Comparison of ENCODE assay signal across 23 mouse cellular contexts in genomic region chr6:61328981-61329380, GRCm38 (mm10).
DNase-seq lines count a peak whose midpoint lies in the region; ATAC-seq and TF ChIP-seq lines count a peak whose summit lies in the region.
"Had no signal": no experiment of that assay in that cellular context is flagged by ENCODE, and none has a peak within 500 bp of the region (broad histone marks: within the 10 kb centered on the region; RNA-seq: fewer than 3 reads in every experiment).

No protein-coding gene starts in this region.

- no peaks in the 10 kb centered on the region for H3K36me3 ChIP-seq in forebrain, embryonic 11.5 days (ENCODE audit: control insufficient read depth, insufficient read depth, low read length)
- no peaks in the 10 kb centered on the region for H3K36me3 ChIP-seq in forebrain, embryonic 12.5 days (replicated peaks)
- no peaks in the 10 kb centered on the region for H3K36me3 ChIP-seq in forebrain, embryonic 15.5 days
- no peaks in the 10 kb centered on the region for H3K36me3 ChIP-seq in forebrain, embryonic 14.5 days (ENCODE audit: control insufficient read depth, insufficient read depth, low read length)
- H3K36me3 ChIP-seq in hindbrain, embryonic 15.5 days: no peaks in the 10 kb centered on the region
- H3K36me3 ChIP-seq in hindbrain, postnatal 0 days (ENCODE audit: insufficient read depth, low read length): no peaks in the 10 kb centered on the region
- H3K36me3 ChIP-seq: embryonic facial prominence, embryonic 12.5 days; embryonic facial prominence, embryonic 15.5 days had no signal

- DNase-seq in forebrain, embryonic 11.5 days (ENCODE audit: low spot score): no peak
- DNase-seq in forebrain, embryonic 14.5 days (ENCODE audit: low spot score): no peak
- no peak for DNase-seq in hindbrain, postnatal 0 days (ENCODE audit: low spot score)
- peak; percentile 44 for DNase-seq in brain, embryonic 14.5 days (ENCODE audit: low read depth)
- no peak for DNase-seq in Muller cell, postnatal 12 days (ENCODE audit: inconsistent ontology term)
- DNase-seq: adrenal gland, adult 8-10 months; adrenal gland, postnatal 14 days; adrenal gland, postnatal 36 days; cerebellum, adult 11 months; cerebellum, adult 18-20 months; cerebellum, adult 8-10 months; cerebellum, adult 9-11 months; cerebellum, postnatal 14 days; cerebellum, postnatal 36 days; embryo, embryonic 11 days had no signal

- no peak overlapping the region for H3K9ac ChIP-seq in forebrain, embryonic 11.5 days (ENCODE audit: low read length)
- no peak overlapping the region for H3K9ac ChIP-seq in forebrain, embryonic 12.5 days
- H3K9ac ChIP-seq in forebrain, embryonic 15.5 days (replicated peaks): no peak overlapping the region
- no peak overlapping the region for H3K9ac ChIP-seq in forebrain, embryonic 14.5 days (ENCODE audit: low read length)
- no peak overlapping the region for H3K9ac ChIP-seq in hindbrain, embryonic 15.5 days
- H3K9ac ChIP-seq in hindbrain, postnatal 0 days (replicated peaks; ENCODE audit: low read length): no peak overlapping the region
- H3K9ac ChIP-seq: embryonic facial prominence, embryonic 12.5 days; embryonic facial prominence, embryonic 15.5 days had no signal

- H3K4me2 ChIP-seq in forebrain, embryonic 11.5 days (ENCODE audit: low read depth, low read length, severe bottlenecking): no peak overlapping the region
- H3K4me2 ChIP-seq in forebrain, embryonic 12.5 days: no peak overlapping the region
- no peak overlapping the region for H3K4me2 ChIP-seq in forebrain, embryonic 15.5 days (replicated peaks)
- H3K4me2 ChIP-seq in forebrain, embryonic 14.5 days (ENCODE audit: low read length): no peak overlapping the region
- no peak overlapping the region for H3K4me2 ChIP-seq in hindbrain, embryonic 15.5 days
- no peak overlapping the region for H3K4me2 ChIP-seq in hindbrain, postnatal 0 days (ENCODE audit: low read depth, low read length)
- H3K4me2 ChIP-seq: embryonic facial prominence, embryonic 12.5 days; embryonic facial prominence, embryonic 15.5 days had no signal

- no peaks in the 10 kb centered on the region for H3K4me1 ChIP-seq in forebrain, embryonic 11.5 days (replicated peaks; ENCODE audit: control insufficient read depth, insufficient read depth, low read length)
- H3K4me1 ChIP-seq in forebrain, embryonic 12.5 days: peaks cover 15% of the 10 kb centered on the region
- H3K4me1 ChIP-seq in forebrain, embryonic 15.5 days: peaks cover 11% of the 10 kb centered on the region
- peaks cover 6% of the 10 kb centered on the region; the same call in 1 of the 2 replicates for H3K4me1 ChIP-seq in forebrain, embryonic 14.5 days (ENCODE audit: control insufficient read depth, insufficient read depth, low read length)
- H3K4me1 ChIP-seq in hindbrain, embryonic 15.5 days (replicated peaks): peaks cover 9% of the 10 kb centered on the region; the same call in 1 of the 2 replicates
- H3K4me1 ChIP-seq in hindbrain, postnatal 0 days (ENCODE audit: insufficient read depth, low read length): no peaks in the 10 kb centered on the region
- H3K4me1 ChIP-seq: embryonic facial prominence, embryonic 12.5 days; embryonic facial prominence, embryonic 15.5 days had no signal

- H3K27me3 ChIP-seq in forebrain, embryonic 11.5 days (ENCODE audit: control insufficient read depth, insufficient read depth, low read length): no peaks in the 10 kb centered on the region
- H3K27me3 ChIP-seq in forebrain, embryonic 12.5 days: no peaks in the 10 kb centered on the region
- no peaks in the 10 kb centered on the region for H3K27me3 ChIP-seq in forebrain, embryonic 15.5 days
- H3K27me3 ChIP-seq in forebrain, embryonic 14.5 days (replicated peaks; ENCODE audit: control insufficient read depth, insufficient read depth, low read length): no peaks in the 10 kb centered on the region
- H3K27me3 ChIP-seq in hindbrain, embryonic 15.5 days: no peaks in the 10 kb centered on the region
- no peaks in the 10 kb centered on the region for H3K27me3 ChIP-seq in hindbrain, postnatal 0 days (ENCODE audit: insufficient read depth, low read length)
- H3K27me3 ChIP-seq: embryonic facial prominence, embryonic 12.5 days; embryonic facial prominence, embryonic 15.5 days; Patski had no signal

- no peaks in the 10 kb centered on the region for H3K9me3 ChIP-seq in forebrain, embryonic 11.5 days (ENCODE audit: control insufficient read depth, low read length)
- H3K9me3 ChIP-seq in forebrain, embryonic 12.5 days: no peaks in the 10 kb centered on the region
- H3K9me3 ChIP-seq in forebrain, embryonic 15.5 days: no peaks in the 10 kb centered on the region
- H3K9me3 ChIP-seq in forebrain, embryonic 14.5 days (replicated peaks; ENCODE audit: control insufficient read depth, low read length): no peaks in the 10 kb centered on the region
- H3K9me3 ChIP-seq in hindbrain, embryonic 15.5 days: no peaks in the 10 kb centered on the region
- H3K9me3 ChIP-seq in hindbrain, postnatal 0 days (ENCODE audit: low read length): no peaks in the 10 kb centered on the region
- H3K9me3 ChIP-seq: embryonic facial prominence, embryonic 12.5 days; embryonic facial prominence, embryonic 15.5 days had no signal

- no peak overlapping the region for H3K27ac ChIP-seq in forebrain, embryonic 11.5 days (ENCODE audit: low read depth, low read length)
- no peak overlapping the region for H3K27ac ChIP-seq in forebrain, embryonic 12.5 days
- no peak overlapping the region for H3K27ac ChIP-seq in forebrain, embryonic 15.5 days (replicated peaks)
- H3K27ac ChIP-seq in forebrain, embryonic 14.5 days (ENCODE audit: low read depth, low read length): no peak overlapping the region
- no peak overlapping the region for H3K27ac ChIP-seq in hindbrain, embryonic 15.5 days (replicated peaks)
- H3K27ac ChIP-seq in hindbrain, postnatal 0 days: no peak overlapping the region
- H3K27ac ChIP-seq: embryonic facial prominence, embryonic 12.5 days; embryonic facial prominence, embryonic 15.5 days had no signal

- ATAC-seq in forebrain, embryonic 11.5 days (replicated peaks; ENCODE audit: low FRiP score): peak; percentile 64
- ATAC-seq in forebrain, embryonic 12.5 days (ENCODE audit: low FRiP score): no peak
- peak; percentile 43; the same call in 1 of the 2 replicates for ATAC-seq in forebrain, embryonic 15.5 days (replicated peaks)
- ATAC-seq in forebrain, embryonic 14.5 days: no peak; the same call in 1 of the 2 replicates
- ATAC-seq in hindbrain, embryonic 15.5 days (ENCODE audit: low FRiP score, low read depth): 0 out of 2 replicates have a peak, but pooled peaks have one; percentile 20
- no peak for ATAC-seq in hindbrain, postnatal 0 days
- ATAC-seq: activated CD4-positive, CD25-positive, alpha-beta regulatory T cell, adult 4 months; Patski had no signal

- no peak for TF ChIP-seq POLR2A in brain, embryonic 14.5 days (IDR thresholded peaks at IDR 0.05; ENCODE audit: borderline replicate concordance, extremely low read depth, insufficient read depth, insufficient read length, poor library complexity, severe bottlenecking)

- no peak for TF ChIP-seq CTCF in hindbrain, postnatal 0 days (IDR thresholded peaks at IDR 0.05; ENCODE audit: low read depth)
- no peak for TF ChIP-seq CTCF in brain, embryonic 14.5 days (IDR thresholded peaks at IDR 0.05; ENCODE audit: borderline replicate concordance, extremely low read depth, insufficient read depth, insufficient read length)

- H3K4me3 ChIP-seq in forebrain, embryonic 11.5 days (ENCODE audit: low read depth, low read length): no peak overlapping the region
- no peak overlapping the region for H3K4me3 ChIP-seq in forebrain, embryonic 12.5 days (replicated peaks)
- no peak overlapping the region for H3K4me3 ChIP-seq in forebrain, embryonic 15.5 days
- no peak overlapping the region for H3K4me3 ChIP-seq in forebrain, embryonic 14.5 days (ENCODE audit: low read depth, low read length)
- H3K4me3 ChIP-seq in hindbrain, embryonic 15.5 days: no peak overlapping the region
- H3K4me3 ChIP-seq in hindbrain, postnatal 0 days (ENCODE audit: low read length): no peak overlapping the region
- H3K4me3 ChIP-seq: embryonic facial prominence, embryonic 12.5 days; embryonic facial prominence, embryonic 15.5 days; erythroblast, embryonic 14.5 days had no signal

Comparison
In these comparisons a context has a peak if more than half of its experiments do, and no peak if none do; other contexts are left out.
1. ATAC-seq: peak in forebrain, embryonic 11.5 days (single experiment), forebrain, embryonic 15.5 days (single experiment) and hindbrain, embryonic 15.5 days (single experiment); none in forebrain, embryonic 12.5 days (single experiment), forebrain, embryonic 14.5 days (single experiment) and hindbrain, postnatal 0 days (single experiment).